Mouse (Mus musculus) liver, embryonic 15.5 days (tissue): ENCODE data around the gene Hpn. TPM values are rescaled to one million over a fixed set of nuclear protein-coding genes. Genes with fewer than 3 reads are reported as not detected.

Source experiments
- ATAC-seq: fragments of 200-750 bp; cut with Nextera tagmentation; 2 replicates; pipeline ENCODE4 v1.8.0; 2017; ENCODE audit warnings: moderate number of reproducible peaks, mild to moderate bottlenecking, moderate library complexity; ENCODE audit not compliant: insufficient read depth
- H3K27ac ChIP-seq: fragments of 300-500 bp; sonication (generic); replicated peaks from 2 replicates; pipeline ENCODE4 v1.5.1; 2015; ENCODE audit warnings: mild to moderate bottlenecking, inconsistent platforms
- H3K27me3 ChIP-seq: fragments of 300-500 bp; sonication (generic); 2 replicates; pipeline ENCODE4 v1.6.1; 2015; ENCODE audit warnings: mild to moderate bottlenecking, inconsistent platforms
- H3K36me3 ChIP-seq: fragments of 300-500 bp; sonication (generic); replicated peaks from 2 replicates; pipeline ENCODE4 v1.6.1; 2015; ENCODE audit warnings: moderate library complexity, mild to moderate bottlenecking, inconsistent platforms
- H3K4me1 ChIP-seq: fragments of 300-500 bp; sonication (generic); replicated peaks from 2 replicates; pipeline ENCODE4 v1.6.1; 2015; ENCODE audit warnings: inconsistent platforms
- H3K4me2 ChIP-seq: fragments of 300-500 bp; sonication (generic); 2 replicates; pipeline ENCODE4 v1.6.1; 2015; ENCODE audit warnings: moderate library complexity, mild to moderate bottlenecking, inconsistent platforms
- H3K4me3 ChIP-seq: fragments of 300-500 bp; sonication (generic); replicated peaks from 2 replicates; pipeline ENCODE4 v1.5.1; 2015; ENCODE audit warnings: mild to moderate bottlenecking, inconsistent platforms
- H3K9ac ChIP-seq: fragments of 300-500 bp; sonication (generic); 2 replicates; pipeline ENCODE4 v1.6.1; 2015; ENCODE audit warnings: moderate library complexity, mild to moderate bottlenecking, inconsistent platforms
- H3K9me3 ChIP-seq: fragments of 300-500 bp; sonication (generic); replicated peaks from 2 replicates; pipeline ENCODE4 v1.6.1; 2016; ENCODE audit warnings: inconsistent platforms
- WGBS: fragments of 180-500 bp; shearing (Covaris S2); methylation state at CpG from one replicate; pipeline ENCODE4 v1.1.7; 2015; ENCODE audit warnings: mixed read lengths; ENCODE audit not compliant: insufficient replicate concordance; 5-methylcytosine and 5-hydroxymethylcytosine counted together
- polyA plus RNA-seq: library from polyadenylated mRNA; unstranded; fragments of >200 nt; fragmentation: Nextera tagmentation; extraction: Ambion mirVana; gene quantifications from 2 replicates; pipeline ENCODE4 v1.2.1, GENCODE M21; 2015

Hpn gene
- polyA plus RNA-seq, 1 experiment from 2014 or later, result 98.6 TPM

GRCm38 (mm10) chr7:31052636-31053434 lies 62.3 kb downstream of the Hpn start:
- H3K9ac ChIP-seq, result no peak overlapping the region
- no peak for ATAC-seq
- no peak overlapping the region for H3K4me3 ChIP-seq
- peaks cover 33% of the 10 kb centered on the region for H3K4me1 ChIP-seq
- H3K9me3 ChIP-seq, result no peaks in the 10 kb centered on the region
- H3K27ac ChIP-seq, result no peak overlapping the region
- no peaks in the 10 kb centered on the region for H3K36me3 ChIP-seq
- WGBS, result 2% methylated on average over 34 of the region's 34 CpGs
- H3K27me3 ChIP-seq, result peaks cover 50% of the 10 kb centered on the region
- H3K4me2 ChIP-seq, result peak overlapping the region; percentile 23

- Histone ChIP-seq H3K4me3 (no peak overlapping the region), H3K9ac (no peak overlapping the region), H3K27me3 (peaks cover 50% of the 10 kb centered on the region), H3K4me1 (peaks cover 31% of the 10 kb centered on the region), H3K27ac (no peak overlapping the region), H3K4me2 (peak overlapping the region; percentile 23), H3K36me3 (no peaks in the 10 kb centered on the region), H3K9me3 (no peaks in the 10 kb centered on the region)
- WGBS, result 6% methylated on average over 22 of the region's 22 CpGs
- no peak for ATAC-seq
Measured at GRCm38 (mm10) chr7:31052251-31052635, 62.8 kb downstream of the Hpn start.

GRCm38 (mm10) chr7:31051321-31052021 lies 63.6 kb downstream of the Hpn start, which contains the start of gene Fxyd7:
Fxyd7 (minus strand) TSS chr7:31051467.
- Histone ChIP-seq H3K36me3 (no peaks in the 10 kb centered on the region), H3K4me3 (no peak within 1 kb of the TSS), H3K27me3 (peaks cover 50% of the 10 kb centered on the region), H3K27ac (no peak within 1 kb of the TSS), H3K9me3 (no peaks in the 10 kb centered on the region), H3K4me2 (peak within 1 kb of the TSS; percentile 23; the same call in 1 of the 2 replicates), H3K9ac (no peak within 1 kb of the TSS), H3K4me1 (peaks cover 29% of the 10 kb centered on the region)
- WGBS, result 3% methylated on average over 27 of the region's 28 CpGs
- ATAC-seq, result no peak

- Histone ChIP-seq H3K36me3 (no peaks in the 10 kb centered on the region), H3K9me3 (no peaks in the 10 kb centered on the region), H3K4me1 (peaks cover 27% of the 10 kb centered on the region), H3K4me3 (no peak overlapping the region), H3K9ac (no peak overlapping the region), H3K27me3 (peaks cover 50% of the 10 kb centered on the region), H3K4me2 (no peak overlapping the region), H3K27ac (no peak overlapping the region)
- no peak for ATAC-seq
- 3% methylated on average over 9 of the region's 9 CpGs for WGBS
Measured at GRCm38 (mm10) chr7:31050921-31051320, 64.2 kb downstream of the Hpn start.

GRCm38 (mm10) chr7:31050487-31050886 lies 64.6 kb downstream of the Hpn start:
- H3K9ac ChIP-seq, result no peak overlapping the region
- no peak for ATAC-seq
- no peak overlapping the region for H3K4me2 ChIP-seq
- H3K4me3 ChIP-seq, result no peak overlapping the region
- no peak overlapping the region for H3K27ac ChIP-seq
- H3K9me3 ChIP-seq, result no peaks in the 10 kb centered on the region
- H3K27me3 ChIP-seq, result peaks cover 50% of the 10 kb centered on the region
- peaks cover 27% of the 10 kb centered on the region for H3K4me1 ChIP-seq
- H3K36me3 ChIP-seq, result no peaks in the 10 kb centered on the region
- 7% methylated on average over 6 of the region's 6 CpGs for WGBS

GRCm38 (mm10) chr7:31049846-31050281 lies 65.2 kb downstream of the Hpn start:
- no peak overlapping the region for H3K9ac ChIP-seq
- H3K9me3 ChIP-seq, result no peaks in the 10 kb centered on the region
- H3K27me3 ChIP-seq, result peaks cover 50% of the 10 kb centered on the region
- H3K4me2 ChIP-seq, result no peak overlapping the region
- peaks cover 27% of the 10 kb centered on the region for H3K4me1 ChIP-seq
- H3K4me3 ChIP-seq, result no peak overlapping the region
- ATAC-seq, result no peak
- H3K36me3 ChIP-seq, result no peaks in the 10 kb centered on the region
- 4% methylated on average over 14 of the region's 15 CpGs for WGBS
- H3K27ac ChIP-seq, result no peak overlapping the region

GRCm38 (mm10) chr7:31049135-31049845 lies 65.8 kb downstream of the Hpn start:
- Histone ChIP-seq H3K27me3 (peaks cover 54% of the 10 kb centered on the region), H3K27ac (no peak overlapping the region), H3K9me3 (no peaks in the 10 kb centered on the region), H3K4me3 (no peak overlapping the region), H3K36me3 (no peaks in the 10 kb centered on the region), H3K4me2 (no peak overlapping the region), H3K4me1 (peaks cover 24% of the 10 kb centered on the region), H3K9ac (no peak overlapping the region)
- WGBS, result 17% methylated on average over 5 of the region's 5 CpGs
- ATAC-seq, result no peak

Other genes with a start within 250 kb of the Hpn start
- 0.81 and 0.86 TPM in 2 replicates for gene Cd22, start 234.9 kb downstream of the Hpn start, polyA plus RNA-seq
- gene Mag, start 200.4 kb downstream of the Hpn start, polyA plus RNA-seq, result 0.32 and 0.39 TPM in 2 replicates
- gene Hamp2, start 190.6 kb downstream of the Hpn start, polyA plus RNA-seq, result not detected in 2 replicates
- gene Hamp, start 171.3 kb downstream of the Hpn start, polyA plus RNA-seq, result 22.2 and 25.5 TPM in 2 replicates
- 12.4 TPM in 2 replicates for gene Usf2, start 158.5 kb downstream of the Hpn start, polyA plus RNA-seq
- 28.1 and 31.2 TPM in 2 replicates for gene Lsr, start 141.8 kb downstream of the Hpn start, polyA plus RNA-seq
- gene Fam187b, start 141.5 kb downstream of the Hpn start, polyA plus RNA-seq, result 2.4 and 3.4 TPM in 2 replicates
- 19.8 and 22.4 TPM in 2 replicates for gene Fxyd5, start 72.8 kb downstream of the Hpn start, polyA plus RNA-seq
- 0.17 and 0.26 TPM in 2 replicates for gene Fxyd7, start 63.8 kb downstream of the Hpn start, polyA plus RNA-seq
- gene Fxyd1, start 58.1 kb downstream of the Hpn start, polyA plus RNA-seq, result 88.6 and 99.1 TPM in 2 replicates
- gene Lgi4, start 55.9 kb downstream of the Hpn start, polyA plus RNA-seq, result 0.03 TPM in 1 of 2 replicates, not detected in the other
- 0.35 and 0.92 TPM in 2 replicates for gene Fxyd3, start 38.6 kb downstream of the Hpn start, polyA plus RNA-seq
- gene Scn1b, start 11.7 kb upstream of the Hpn start, polyA plus RNA-seq, result 1.0 and 1.2 TPM in 2 replicates
- 11.9 and 14.3 TPM in 2 replicates for gene Gramd1a, start 40.6 kb upstream of the Hpn start, polyA plus RNA-seq
- gene Scgb2b2, start 175.2 kb upstream of the Hpn start, polyA plus RNA-seq, result not detected in 2 replicates
- gene Scgb1b2, start 176.5 kb upstream of the Hpn start, polyA plus RNA-seq, result not detected in 2 replicates
- not detected in 2 replicates for gene Scgb2b3, start 246.8 kb upstream of the Hpn start, polyA plus RNA-seq